9 mouse cellular contexts compared by ENCODE assay signal in genomic region chr13:97618190-97618586, GRCm38 (mm10).
A peak's percentile ranks its signal among the peaks of the same experiment; 100 is the strongest.
DNase-seq lines count a peak whose midpoint lies in the region; ATAC-seq lines count a peak whose summit lies in the region.
"Had no signal": no experiment of that assay in that cellular context is flagged by ENCODE, and none has a peak within 500 bp of the region (broad histone marks: within the 10 kb centered on the region; RNA-seq: fewer than 3 reads in every experiment).

No protein-coding gene starts in this region.

- H3K27me3 ChIP-seq in kidney, embryonic 15.5 days: no peaks in the 10 kb centered on the region
- no peaks in the 10 kb centered on the region for H3K27me3 ChIP-seq in limb, embryonic 15.5 days
- no peaks in the 10 kb centered on the region for H3K27me3 ChIP-seq in hindbrain, embryonic 11.5 days (ENCODE audit: control insufficient read depth, insufficient read depth, low read length)
- H3K27me3 ChIP-seq: hindbrain, embryonic 12.5 days had no signal

- H3K9me3 ChIP-seq in kidney, embryonic 15.5 days (replicated peaks): no peaks in the 10 kb centered on the region
- H3K9me3 ChIP-seq in limb, embryonic 15.5 days: no peaks in the 10 kb centered on the region
- no peaks in the 10 kb centered on the region for H3K9me3 ChIP-seq in hindbrain, embryonic 11.5 days (ENCODE audit: control insufficient read depth, low read length)
- H3K9me3 ChIP-seq: hindbrain, embryonic 12.5 days had no signal

- DNase-seq in kidney, adult 8-10 months: no peak
- DNase-seq in 3T3-L1 (ENCODE audit: low read depth, low spot score) (peak; percentile 22), NIH3T3 (ENCODE audit: low read depth) (peak; percentile 17)
- DNase-seq in thymus, postnatal 14 days: no peak
- no peak for DNase-seq in hindbrain, embryonic 11.5 days (ENCODE audit: low spot score)

- 49% methylated on average over 6 of the region's 6 CpGs for WGBS in kidney, embryonic 15.5 days
- WGBS in limb, embryonic 15.5 days: 73% methylated on average over 6 of the region's 6 CpGs
- 95% methylated on average over 6 of the region's 6 CpGs for WGBS in hindbrain, embryonic 11.5 days

- no peak; the same call in 1 of the 2 replicates for ATAC-seq in kidney, embryonic 15.5 days (replicated peaks; ENCODE audit: low FRiP score)
- ATAC-seq in limb, embryonic 15.5 days (ENCODE audit: insufficient number of reproducible peaks, low FRiP score, low TSS enrichment, low read depth): no peak
- no peak for ATAC-seq in hindbrain, embryonic 11.5 days (ENCODE audit: low FRiP score)
- ATAC-seq: forebrain, embryonic 16.5 days had no signal

- H3K36me3 ChIP-seq in kidney, embryonic 15.5 days: no peaks in the 10 kb centered on the region
- no peaks in the 10 kb centered on the region for H3K36me3 ChIP-seq in limb, embryonic 15.5 days
- no peaks in the 10 kb centered on the region for H3K36me3 ChIP-seq in hindbrain, embryonic 11.5 days (ENCODE audit: control insufficient read depth, insufficient read depth, low read length)
- H3K36me3 ChIP-seq: hindbrain, embryonic 12.5 days had no signal

- peaks cover 19% of the 10 kb centered on the region for H3K4me1 ChIP-seq in kidney, embryonic 15.5 days
- H3K4me1 ChIP-seq in limb, embryonic 15.5 days: peaks cover 8% of the 10 kb centered on the region
- no peaks in the 10 kb centered on the region for H3K4me1 ChIP-seq in hindbrain, embryonic 11.5 days (replicated peaks; ENCODE audit: control insufficient read depth, insufficient read depth, low read length)

- peak overlapping the region; percentile 78 for H3K27ac ChIP-seq in kidney, embryonic 15.5 days
- 0 out of 2 replicates have a peak overlapping the region, but pooled peaks have one; percentile 0 for H3K27ac ChIP-seq in limb, embryonic 15.5 days
- H3K27ac ChIP-seq in hindbrain, embryonic 11.5 days (ENCODE audit: low read depth, low read length): no peak overlapping the region
- H3K27ac ChIP-seq: hindbrain, embryonic 12.5 days had no signal

- no peak overlapping the region for H3K4me3 ChIP-seq in kidney, embryonic 15.5 days (replicated peaks)
- no peak overlapping the region for H3K4me3 ChIP-seq in limb, embryonic 15.5 days
- H3K4me3 ChIP-seq in hindbrain, embryonic 11.5 days (ENCODE audit: low read depth, low read length): no peak overlapping the region
- H3K4me3 ChIP-seq: hindbrain, embryonic 12.5 days had no signal

- no peak overlapping the region for H3K9ac ChIP-seq in kidney, embryonic 15.5 days
- no peak overlapping the region for H3K9ac ChIP-seq in limb, embryonic 15.5 days
- H3K9ac ChIP-seq in hindbrain, embryonic 11.5 days (ENCODE audit: low read depth, low read length): no peak overlapping the region
- H3K9ac ChIP-seq: hindbrain, embryonic 12.5 days had no signal

- no peak overlapping the region for H3K4me2 ChIP-seq in kidney, embryonic 15.5 days
- no peak overlapping the region for H3K4me2 ChIP-seq in limb, embryonic 15.5 days
- H3K4me2 ChIP-seq in hindbrain, embryonic 11.5 days (replicated peaks; ENCODE audit: low read depth, low read length): no peak overlapping the region
- H3K4me2 ChIP-seq: hindbrain, embryonic 12.5 days had no signal

Comparison
In these comparisons a context has a peak if more than half of its experiments do, and no peak if none do; other contexts are left out.
1. DNase-seq: peak in 3T3-L1 (single experiment) and NIH3T3 (single experiment); none in kidney, adult 8-10 months (0 of 2), thymus, postnatal 14 days (single experiment) and hindbrain, embryonic 11.5 days (single experiment).